Mouse (Mus musculus) erythroid progenitor cell, adult 5-6 weeks (primary cell): ENCODE data around the gene Afdn. TPM values are rescaled to one million over a fixed set of nuclear protein-coding genes. Genes with fewer than 3 reads are reported as not detected.

Experiments
- ATAC-seq: replicated peaks from 2 replicates; pipeline ENCODE4 v1.8.0; 2016; ENCODE audit warnings: moderate number of reproducible peaks, mild to moderate bottlenecking, moderate TSS enrichment, inconsistent platforms; ENCODE audit not compliant: poor library complexity, low FRiP score, severe bottlenecking
- total RNA-seq, 2 experiments: library from RNA; stranded (forward) in 1 of 2; stranded (reverse) in 1 of 2; fragments of 150-400 nt in 1 of 2; fragments of 186-747, 209-891 nt in 1 of 2; gene quantifications; 2 replicates each; pipeline versions ENCODE4 v1.2.3 to v1.2.4; 2015 to 2017; ENCODE audit warnings: low replicate concordance in 2 of 2

Afdn gene
- total RNA-seq, 2 experiments from 2014 or later = 8.9 TPM; not detected in 1

DNA sequence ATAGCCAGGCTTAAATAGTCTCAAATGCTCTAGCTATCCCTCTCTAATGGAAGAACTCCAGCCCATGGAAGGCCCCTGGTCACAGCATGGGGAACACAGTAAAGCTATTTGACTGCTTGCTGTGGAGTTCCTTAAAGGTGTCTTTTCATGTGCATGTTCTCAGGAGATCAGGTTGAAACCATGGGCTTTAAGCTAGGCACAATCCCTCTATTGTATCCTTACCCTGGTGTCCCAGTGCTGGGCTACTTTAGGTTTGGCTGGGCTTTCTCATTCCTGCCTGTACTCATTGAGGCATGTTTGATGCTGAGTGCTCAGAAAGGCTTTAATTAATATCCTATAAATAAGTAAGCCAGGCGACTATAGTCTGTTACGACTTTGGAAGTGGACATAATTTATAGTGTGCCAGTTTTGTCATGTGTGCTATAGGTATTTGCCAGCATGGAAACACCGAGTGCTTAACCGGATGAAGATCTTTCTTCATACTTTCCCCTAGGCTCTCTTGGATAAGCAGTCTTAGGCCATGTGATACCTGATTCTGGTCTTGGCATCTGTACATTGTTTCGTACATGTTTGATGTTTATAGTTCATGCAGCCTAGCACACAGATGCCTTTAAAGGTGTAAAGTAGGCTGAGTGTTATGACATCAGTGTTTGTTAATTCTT, 96.2 kb downstream of the Afdn start:
- ATAC-seq = no peak

DNA sequence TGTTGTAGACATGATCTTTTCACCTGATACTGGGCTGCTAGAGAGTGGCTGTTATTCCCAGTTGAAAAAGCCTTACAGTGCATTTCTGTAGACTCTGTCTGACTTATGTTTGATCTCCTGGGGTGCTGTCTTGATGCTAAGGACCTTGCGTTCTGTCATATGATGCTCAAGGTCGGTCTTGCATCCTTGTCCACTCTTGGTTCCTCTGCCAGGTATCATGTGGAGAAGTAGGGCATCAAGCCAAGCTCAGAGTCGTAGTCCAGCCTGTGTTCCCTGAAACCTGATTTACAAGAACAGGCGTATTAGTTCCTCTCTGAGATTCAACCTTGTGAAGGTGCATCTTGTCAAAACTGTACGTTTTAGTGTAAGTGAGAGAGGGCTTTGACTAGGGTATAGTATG, 105.0 kb downstream of the Afdn start:
- ATAC-seq = no peak

DNA sequence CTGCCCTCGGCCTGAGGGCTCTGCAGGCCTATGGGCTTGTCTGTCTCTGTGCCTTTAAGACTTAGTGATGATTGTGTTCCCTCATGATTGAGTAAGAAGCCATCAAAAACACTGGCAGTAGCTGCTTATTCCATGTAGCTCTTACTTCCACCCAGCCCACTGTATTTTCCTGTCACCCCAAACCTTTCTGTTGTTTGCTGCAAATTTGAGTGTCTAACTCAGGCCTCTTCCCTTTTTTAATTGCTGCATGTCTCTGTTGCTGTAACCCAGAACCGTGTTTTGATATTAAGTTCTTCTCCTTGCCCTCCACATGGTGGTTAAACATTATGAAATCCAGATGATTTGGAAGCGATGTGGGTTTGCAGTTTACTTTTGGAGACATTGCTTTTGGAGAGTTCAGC, 106.6 kb downstream of the Afdn start:
- ATAC-seq = no peak

DNA sequence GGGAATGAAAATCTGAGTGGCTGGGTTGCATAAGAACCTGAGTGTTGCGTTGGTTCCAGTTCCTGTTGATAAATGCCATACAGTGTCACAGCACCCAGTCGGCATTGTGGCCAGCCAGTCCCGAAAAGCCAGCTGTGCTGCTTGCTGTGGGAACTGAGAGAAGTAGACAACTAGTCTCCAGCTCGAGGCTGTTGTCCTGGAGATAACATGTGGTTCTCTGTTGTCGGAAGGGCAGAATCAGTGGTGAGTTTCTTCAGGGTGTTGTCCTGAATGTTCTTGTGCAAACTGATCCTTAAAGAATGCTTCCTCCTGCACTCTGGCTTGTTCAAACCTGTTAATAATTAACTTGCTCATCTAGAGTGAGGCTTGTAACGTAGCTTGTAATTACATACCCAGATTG, 107.1 kb downstream of the Afdn start:
- no peak for ATAC-seq

DNA sequence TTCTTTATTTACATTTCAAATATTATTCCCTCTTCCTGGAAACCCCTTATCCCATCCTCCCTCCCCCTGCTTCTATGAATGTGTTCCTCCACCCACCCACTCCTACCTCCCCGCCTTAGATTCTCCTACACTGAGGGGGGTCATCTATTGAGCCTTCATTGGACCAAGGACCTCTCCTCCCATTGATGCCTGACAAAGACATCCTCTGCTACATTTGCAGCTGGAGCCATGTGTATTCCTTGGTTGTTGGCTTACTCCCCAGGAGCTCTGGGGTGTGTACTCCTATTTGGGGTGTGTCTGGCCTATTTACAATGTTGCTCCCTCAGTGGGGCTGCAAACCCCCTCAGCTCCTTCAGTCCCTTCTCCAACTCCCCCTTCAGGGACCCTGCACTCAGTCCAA, 109.9 kb downstream of the Afdn start:
- ATAC-seq = no peak

DNA sequence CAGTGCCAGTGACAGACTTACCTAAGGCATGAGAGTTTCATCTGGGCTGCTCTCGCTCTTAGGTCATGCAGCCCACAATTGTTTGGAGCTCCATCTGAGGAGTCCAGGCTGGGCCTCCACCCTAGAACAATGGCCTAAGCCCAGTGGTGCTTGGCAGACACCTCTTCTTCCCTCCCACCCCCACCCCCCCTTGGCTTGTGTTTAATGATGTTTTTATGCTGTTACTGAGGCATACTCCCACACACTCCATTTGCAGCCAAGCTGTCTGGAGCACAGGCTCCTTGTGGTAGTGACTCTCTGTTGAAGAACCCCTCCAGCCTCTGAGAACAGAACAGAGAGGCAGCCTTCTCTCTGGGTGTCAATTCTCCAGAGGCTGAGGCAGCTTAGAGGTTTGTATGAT, 113.9 kb downstream of the Afdn start:
- ATAC-seq = no peak

DNA sequence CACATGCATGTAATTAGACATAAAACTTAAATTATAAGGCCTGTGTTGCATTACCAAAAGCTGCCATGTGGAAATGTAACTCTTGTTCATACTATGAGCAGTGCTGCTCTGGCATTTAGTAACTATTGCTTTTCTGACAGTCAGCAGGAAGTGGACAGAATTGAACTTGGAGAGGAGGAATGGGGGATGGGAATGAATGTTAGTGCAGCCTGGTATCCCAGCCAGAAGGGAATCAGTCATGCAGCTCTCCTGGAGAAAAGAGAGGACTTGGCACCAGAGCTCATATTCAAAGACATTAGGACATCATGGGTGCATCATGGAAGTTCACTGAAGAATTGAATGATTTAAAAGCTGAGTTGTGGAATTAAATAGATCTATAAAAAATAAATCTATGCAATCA, 117.1 kb downstream of the Afdn start:
- ATAC-seq = no peak

DNA sequence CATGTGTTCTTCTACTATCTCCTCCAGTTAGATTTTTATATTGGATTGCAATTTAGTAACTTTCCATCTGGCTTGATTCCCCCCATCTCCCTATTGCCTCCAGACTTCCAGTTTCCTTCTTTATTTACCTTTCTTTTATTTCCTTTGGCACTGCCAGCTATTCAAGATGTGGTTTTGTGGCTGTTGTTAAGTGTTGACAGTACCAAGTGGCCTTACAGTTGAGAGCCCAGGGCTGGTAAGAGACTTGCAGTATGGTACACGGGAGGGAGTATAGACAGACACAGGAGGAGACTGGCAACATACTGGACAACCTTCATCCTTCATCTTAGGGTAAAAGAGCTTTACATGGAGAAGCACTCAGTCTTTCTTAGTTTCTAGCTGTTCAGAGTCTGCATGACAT, 119.4 kb downstream of the Afdn start:
- no peak for ATAC-seq

DNA sequence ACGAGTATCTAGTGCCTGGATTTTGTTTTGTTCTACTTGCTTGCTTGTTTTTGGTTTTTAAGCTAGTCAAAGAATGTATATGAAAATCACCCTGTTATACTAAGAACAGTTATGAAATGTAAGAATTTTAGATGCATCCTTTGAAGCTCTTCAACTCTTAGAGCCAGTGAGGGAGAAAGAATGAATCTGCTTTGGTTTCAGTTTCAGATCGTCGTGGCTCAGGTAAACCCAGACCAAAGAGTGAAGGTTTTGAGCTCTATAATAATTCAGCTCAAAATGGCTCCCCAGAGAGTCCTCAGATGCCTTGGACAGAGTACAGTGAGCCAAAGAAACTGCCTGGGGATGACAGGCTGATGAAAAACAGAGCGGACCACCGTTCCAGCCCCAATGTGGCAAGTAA, 123.2 kb downstream of the Afdn start:
- ATAC-seq = no peak

DNA sequence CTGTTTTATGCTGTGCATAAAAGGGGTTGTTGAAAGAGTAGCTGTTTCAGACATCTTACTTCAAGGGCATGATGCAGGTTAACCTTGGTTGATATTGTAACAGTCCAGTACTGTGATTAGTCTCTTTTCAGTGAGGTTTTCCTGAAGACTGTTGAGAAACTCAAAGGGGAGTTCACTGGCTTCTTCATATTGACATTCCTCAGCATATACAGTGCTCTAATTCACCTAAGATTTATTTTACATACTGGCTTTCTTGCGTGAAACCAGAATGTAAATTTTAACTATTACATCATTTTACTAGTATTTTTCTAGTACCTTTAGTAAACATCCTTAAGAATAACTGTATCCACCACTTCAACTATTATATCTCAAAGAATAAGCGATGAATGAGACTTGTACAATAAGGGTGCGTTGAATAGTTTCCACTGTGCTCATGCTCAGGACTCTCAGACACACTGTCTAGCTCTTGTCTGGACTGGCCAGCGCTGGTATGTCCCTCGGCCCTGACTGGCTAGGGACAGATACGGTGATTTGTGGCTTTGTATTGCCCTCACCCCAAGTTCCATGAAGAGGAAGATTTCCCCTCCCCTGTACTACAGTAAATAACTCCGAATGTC, 129.6 kb downstream of the Afdn start:
- ATAC-seq = no peak

DNA sequence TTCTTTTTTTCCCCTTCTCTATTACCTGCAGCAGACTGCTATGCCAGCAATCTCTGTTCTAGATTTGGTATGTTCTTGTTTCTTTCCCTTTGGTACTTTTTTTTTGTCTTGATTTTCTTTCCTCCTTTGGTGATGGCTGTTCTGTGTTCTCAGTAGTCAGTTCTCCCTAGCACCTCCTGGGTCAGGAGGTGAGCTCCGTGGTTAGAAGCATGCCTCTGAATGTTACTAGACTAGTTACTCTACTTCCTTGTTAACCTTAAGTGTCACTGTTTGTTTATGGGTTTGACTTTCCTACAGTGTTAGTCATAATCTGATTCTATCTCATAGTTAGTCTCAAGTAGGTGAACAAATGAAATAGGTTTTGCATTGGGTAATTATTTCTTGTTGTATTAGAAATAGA, 130.6 kb downstream of the Afdn start:
- no peak for ATAC-seq

DNA sequence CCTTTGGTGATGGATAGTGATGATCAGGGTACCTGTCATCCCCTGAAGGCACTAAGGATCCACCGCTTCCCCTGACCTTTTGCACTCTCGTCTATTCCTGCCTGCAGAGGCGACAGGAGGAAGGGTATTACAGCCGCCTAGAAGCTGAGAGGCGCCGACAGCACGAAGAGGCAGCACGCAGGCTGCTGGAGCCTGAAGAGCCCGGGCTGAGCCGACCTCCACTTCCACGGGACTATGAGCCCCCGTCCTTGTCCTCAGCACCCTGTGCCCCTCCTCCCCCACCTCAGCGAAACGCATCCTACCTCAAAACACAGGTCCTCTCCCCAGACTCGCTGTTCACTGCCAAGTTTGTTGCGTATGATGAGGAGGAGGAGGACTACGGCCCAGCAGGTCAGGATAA, 138.5 kb downstream of the Afdn start:
- ATAC-seq = no peak

DNA sequence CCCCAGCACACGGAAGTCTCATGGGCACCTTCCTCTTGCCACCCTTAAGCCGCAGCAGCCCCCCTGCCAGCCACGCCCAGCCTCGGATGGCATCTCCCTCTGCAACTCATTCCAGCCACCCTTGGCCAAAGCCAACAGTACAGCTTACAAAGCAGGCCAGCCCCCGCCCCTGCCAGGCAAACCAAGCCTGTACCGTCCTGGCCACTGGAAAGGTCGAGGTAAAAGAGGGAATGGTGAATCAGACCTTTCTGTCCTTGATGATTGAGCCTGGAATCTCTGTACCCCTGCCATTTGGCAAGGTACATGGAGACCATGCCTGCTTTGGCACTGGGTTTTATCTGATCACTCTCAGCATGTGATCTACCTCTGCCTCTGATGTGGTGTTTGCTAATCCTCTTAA, 138.9 kb downstream of the Afdn start:
- ATAC-seq = no peak

DNA sequence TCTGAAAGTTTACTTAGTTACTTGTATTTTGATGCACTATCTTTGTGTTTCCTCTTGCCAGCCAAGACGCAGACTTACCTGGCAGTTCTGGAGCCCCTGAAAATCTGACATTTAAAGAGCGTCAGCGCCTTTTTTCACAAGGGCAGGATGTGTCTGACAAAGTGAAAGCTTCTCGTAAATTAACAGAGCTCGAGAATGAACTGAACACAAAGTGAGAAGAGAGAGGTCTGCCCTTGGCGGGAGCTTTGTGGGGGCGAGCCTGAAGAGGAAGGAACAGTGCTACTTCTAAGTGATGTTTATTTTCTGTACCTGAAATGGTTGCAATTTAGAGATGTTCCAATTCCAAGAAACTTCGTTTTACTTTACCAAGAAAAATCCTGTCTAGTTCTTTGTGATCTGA, 143.5 kb downstream of the Afdn start:
- ATAC-seq = no peak

DNA sequence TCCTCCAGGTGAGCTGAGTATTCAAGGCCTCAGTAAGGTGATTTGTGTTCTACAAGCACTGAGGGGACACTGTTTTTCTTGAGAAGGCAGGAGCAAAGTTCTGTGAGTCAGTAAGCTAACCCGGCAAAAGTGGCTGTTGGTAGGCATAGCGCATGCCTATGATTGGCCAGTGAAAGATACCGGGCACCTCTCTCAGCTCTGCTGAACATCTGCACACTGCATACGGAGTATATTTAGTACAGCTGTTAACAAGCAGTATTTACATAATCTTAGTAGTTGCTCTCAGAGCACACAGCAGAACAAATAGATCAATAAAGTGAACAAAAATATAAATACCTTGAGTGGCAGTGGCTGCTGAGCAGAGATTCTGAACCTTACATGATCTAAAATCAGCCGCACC, 146.7 kb downstream of the Afdn start:
- ATAC-seq = no peak

DNA sequence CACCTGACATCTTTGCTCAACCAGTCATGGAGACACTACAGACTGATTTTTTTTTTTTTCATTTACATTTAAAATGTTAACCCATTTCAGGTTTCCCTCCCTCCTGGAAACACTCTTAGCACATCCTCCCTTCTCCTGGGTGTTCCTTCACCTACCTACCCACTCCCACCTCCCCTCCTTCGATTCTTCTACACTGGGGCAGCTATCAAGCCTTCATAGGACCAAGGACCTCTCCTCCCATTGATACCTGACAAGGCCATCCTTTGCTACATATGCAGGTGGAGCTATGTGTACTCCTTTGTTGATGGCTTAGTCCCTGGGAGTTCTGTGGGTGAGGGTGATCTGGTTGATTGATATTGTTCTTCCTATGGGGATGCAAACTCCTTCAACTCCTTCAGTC, 147.3 kb downstream of the Afdn start:
- ATAC-seq = no peak

DNA sequence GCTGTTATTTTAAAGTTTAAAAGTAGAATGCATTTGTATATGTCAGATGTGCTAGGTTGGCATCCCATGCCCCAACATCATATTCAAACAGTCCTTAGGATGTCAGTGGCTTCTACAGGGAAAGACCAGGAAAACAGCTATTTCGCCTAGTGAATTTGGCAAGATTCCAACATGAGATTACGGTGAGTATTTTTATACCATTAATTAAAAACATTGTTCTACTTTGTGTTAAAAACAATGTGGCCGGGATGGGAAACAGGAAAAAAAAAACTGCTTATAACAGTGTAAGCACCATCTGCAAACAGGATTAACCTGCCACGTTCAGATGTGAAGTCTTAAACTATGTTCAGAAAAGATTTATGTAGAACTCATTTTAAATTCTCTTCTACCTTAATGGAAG, 153.6 kb downstream of the Afdn start:
- ATAC-seq = no peak

DNA sequence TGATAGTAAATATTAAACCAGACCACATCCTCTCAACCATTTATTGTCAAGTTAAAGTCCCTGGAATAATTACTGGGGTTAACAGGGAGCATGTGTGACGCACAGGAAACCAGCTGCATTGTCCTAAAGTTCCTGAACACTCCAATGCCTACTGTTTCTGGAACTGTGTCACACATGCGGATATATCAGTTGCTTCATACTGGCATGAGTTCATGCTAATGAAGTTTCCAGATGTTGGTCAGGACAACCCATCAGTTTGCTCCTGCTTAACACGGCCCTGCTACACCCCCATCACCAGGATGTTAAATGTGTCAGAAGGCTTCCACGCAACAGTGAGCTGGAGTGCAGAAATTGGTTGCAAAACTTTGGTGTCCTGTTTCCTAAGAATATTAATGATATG, 154.2 kb downstream of the Afdn start:
- no peak for ATAC-seq

DNA sequence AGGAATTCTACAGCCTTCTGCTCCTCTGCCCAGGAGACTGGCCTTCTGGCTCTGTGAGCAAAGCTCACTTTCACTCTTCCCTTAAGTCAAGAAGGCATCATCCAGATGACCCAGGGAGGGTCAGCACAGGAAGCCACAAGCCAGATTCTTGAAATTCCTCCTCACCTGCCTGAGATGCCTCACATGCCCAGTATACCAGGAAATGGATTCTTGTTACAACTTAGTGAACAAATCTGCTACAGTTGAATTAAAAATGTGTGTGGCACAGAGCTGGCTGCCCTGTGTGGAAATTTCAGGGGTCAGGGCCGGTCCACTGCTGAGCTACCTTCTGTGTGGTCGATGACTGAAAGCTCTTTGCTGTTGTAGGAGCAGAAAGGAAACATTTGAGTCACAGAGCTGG, 160.4 kb downstream of the Afdn start:
- ATAC-seq = no peak

DNA sequence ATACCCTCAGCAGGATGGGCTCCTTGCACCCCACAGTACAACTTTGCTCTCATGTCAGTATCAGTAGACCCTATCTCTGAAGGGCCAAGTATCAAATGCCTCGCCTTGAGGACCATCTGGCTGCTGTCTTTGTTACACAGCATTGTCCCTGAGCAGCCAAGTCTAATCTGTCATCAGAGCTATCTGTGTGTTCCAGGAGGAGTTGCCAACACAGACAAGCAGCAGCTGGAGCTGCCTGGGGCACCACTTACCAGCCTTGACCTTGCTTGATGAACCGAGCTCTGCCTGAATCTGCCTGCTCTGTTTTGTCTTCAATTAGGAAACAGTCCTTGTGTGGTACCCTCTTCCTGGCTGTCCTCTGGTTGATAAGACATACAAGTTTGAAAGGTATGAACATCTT, 163.1 kb downstream of the Afdn start:
- ATAC-seq = no peak

DNA sequence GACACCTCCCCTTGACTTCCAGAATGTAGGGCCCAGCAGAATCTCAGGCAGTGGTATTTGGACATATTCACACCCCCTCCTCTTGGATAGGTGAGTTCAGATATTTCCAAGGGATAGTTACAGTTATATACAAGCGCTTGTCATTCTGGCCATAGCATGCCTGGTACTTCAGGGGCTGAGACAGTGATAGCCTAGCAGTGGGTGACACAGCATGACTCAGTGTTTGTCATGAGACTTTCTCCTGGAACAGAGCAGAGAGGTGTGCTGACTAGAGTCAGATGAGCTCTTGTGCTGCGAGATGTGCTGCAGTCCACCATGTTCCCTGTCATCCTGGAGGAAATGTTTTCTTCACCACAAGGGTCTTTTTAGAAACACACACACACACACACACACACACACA, 164.2 kb downstream of the Afdn start:
- no peak for ATAC-seq

DNA sequence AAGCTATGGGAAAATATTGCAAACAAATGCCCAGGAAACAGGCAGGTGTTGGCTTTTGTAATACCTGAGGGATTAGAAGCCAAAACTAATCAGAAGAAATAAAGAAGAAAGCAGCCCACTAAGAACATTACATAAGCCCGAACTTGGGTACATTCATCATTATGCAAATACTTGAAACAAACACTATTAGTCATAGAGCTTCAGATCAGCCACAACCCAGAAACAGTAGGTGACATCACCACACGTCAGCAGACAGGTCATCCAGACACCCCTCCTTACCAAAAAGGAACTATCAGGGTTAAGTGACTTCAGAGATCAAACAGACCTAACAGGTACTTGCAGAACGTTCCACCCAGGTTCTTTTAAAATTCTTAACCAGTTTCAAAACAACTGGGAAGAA, 165.6 kb downstream of the Afdn start:
- no peak for ATAC-seq
